Mouse (Mus musculus): ENCODE results near the gene Cntf. TPM values are rescaled to one million over a fixed set of nuclear protein-coding genes. Genes with fewer than 3 reads are reported as not detected.
A peak's percentile ranks its signal among the peaks of the same experiment; 100 is the strongest.
"Not testable (repeated sequence)": the region's sequence is repeated elsewhere in the genome, so short reads cannot be mapped to it uniquely, and the experiment has no call there.

Cntf gene
- total RNA-seq, 2 experiments from 2014 or later, result 2.3 to 4.3 TPM

DNA sequence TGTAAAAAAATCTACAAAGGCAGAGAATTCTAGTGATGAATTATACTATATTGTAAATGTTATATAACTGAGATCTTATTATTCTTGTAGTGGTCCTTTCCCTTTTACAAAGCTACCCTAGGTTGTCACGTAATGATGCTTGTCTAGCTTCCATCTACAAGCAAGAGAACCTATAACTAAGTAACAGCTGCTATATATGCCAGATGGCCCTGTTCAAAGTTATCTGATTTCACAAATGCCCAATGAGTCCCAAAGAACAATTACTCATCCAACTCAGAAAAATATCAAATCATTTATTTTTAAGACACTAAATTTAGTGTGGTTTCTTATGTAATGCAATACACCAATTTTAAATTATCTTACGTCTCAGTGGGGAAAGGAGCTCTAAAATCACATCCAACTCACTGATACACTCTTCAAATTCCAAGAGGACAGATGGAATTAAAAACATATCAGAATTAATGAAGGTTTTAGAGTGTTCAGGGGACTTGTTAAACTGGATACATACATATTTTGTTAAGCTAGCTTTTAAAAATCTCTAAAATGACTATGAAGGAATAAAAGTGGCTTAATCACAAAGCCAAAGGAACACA lies 21.5 kb upstream of the Cntf start:
- intact Hi-C loops (cut with DNase I; ENCODE audit: low total_unique reads), result no loop called here
- no peak for DNase-seq

GRCm38 (mm10) chr19:12780437-12780836 lies 15.0 kb upstream of the Cntf start:
- intact Hi-C loops (cut with DNase I; ENCODE audit: low total_unique reads), result no loop called here
- DNase-seq, result no peak

- DNase-seq, result peak; percentile 9
- intact Hi-C loops (cut with DNase I; ENCODE audit: low total_unique reads), result no loop called here
These were observed 5.5 kb upstream of the Cntf start for GRCm38 (mm10) chr19:12770888-12771287.

- intact Hi-C loops (cut with DNase I; ENCODE audit: low total_unique reads), result no loop called here
- DNase-seq, result no peak
These were observed 3.0 kb downstream of the Cntf start for GRCm38 (mm10) chr19:12762212-12763130.

GRCm38 (mm10) chr19:12759656-12760055 lies 5.8 kb downstream of the Cntf start:
- peak; percentile 60 for DNase-seq
- intact Hi-C loops (cut with DNase I; ENCODE audit: low total_unique reads), result no loop called here

- intact Hi-C loops (cut with DNase I; ENCODE audit: low total_unique reads), result no loop called here
- DNase-seq, result no peak
These were observed 6.4 kb downstream of the Cntf start for GRCm38 (mm10) chr19:12758936-12759478.

- no peak for DNase-seq
- intact Hi-C loops (cut with DNase I; ENCODE audit: low total_unique reads), result no loop called here
These were observed 9.1 kb downstream of the Cntf start for GRCm38 (mm10) chr19:12756286-12756685.

GRCm38 (mm10) chr19:12731950-12732349 lies 33.5 kb downstream of the Cntf start:
- intact Hi-C loops (cut with DNase I; ENCODE audit: low total_unique reads), result no loop called here
- DNase-seq, result no peak

- intact Hi-C loops (cut with DNase I; ENCODE audit: low total_unique reads), result no loop called here
- no peak for DNase-seq
These were observed 34.4 kb downstream of the Cntf start for GRCm38 (mm10) chr19:12731036-12731435.

DNA sequence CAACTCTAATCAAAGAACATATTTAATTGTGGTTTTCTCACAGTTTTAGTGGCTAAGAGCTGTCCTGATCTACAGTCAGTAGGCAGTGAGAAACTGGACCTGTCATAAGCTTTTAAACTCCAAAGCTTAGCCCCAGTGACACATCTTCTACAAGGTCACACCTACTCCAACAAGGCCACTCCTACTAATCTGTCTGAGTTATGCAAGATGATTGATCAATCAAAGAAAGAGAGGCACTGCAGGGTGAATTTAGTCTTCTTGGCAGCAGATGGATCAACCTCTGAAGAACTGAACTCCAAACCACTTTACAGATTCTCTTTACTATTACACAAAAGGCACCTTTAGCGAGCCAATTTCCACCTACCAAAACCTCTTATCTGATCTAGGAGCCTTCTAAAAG lies 39.6 kb downstream of the Cntf start:
- intact Hi-C loops (cut with DNase I; ENCODE audit: low total_unique reads), result loop anchor here (5.0 to 10.0 kb wide), 2 partner anchors 79 to 96 kb away; no protein-coding TSS in a partner anchor
- no peak for DNase-seq

GRCm38 (mm10) chr19:12722308-12722707 lies 43.1 kb downstream of the Cntf start:
- DNase-seq, result peak; percentile 49
- intact Hi-C loops (cut with DNase I; ENCODE audit: low total_unique reads), result loop anchor here (10.0 kb wide), 1 partner anchor 82 kb away; no protein-coding TSS in a partner anchor

- DNase-seq, result not testable (repeated sequence)
- intact Hi-C loops (cut with DNase I; ENCODE audit: low total_unique reads), result loop anchor here (10.0 kb wide), 1 partner anchor 83 kb away; no protein-coding TSS in a partner anchor
These were observed 43.8 kb downstream of the Cntf start for GRCm38 (mm10) chr19:12721596-12721995.

GRCm38 (mm10) chr19:12720919-12721318 lies 44.5 kb downstream of the Cntf start:
- not testable (repeated sequence) for DNase-seq
- intact Hi-C loops (cut with DNase I; ENCODE audit: low total_unique reads), result loop anchor here (10.0 kb wide), 1 partner anchor 84 kb away; no protein-coding TSS in a partner anchor

DNA sequence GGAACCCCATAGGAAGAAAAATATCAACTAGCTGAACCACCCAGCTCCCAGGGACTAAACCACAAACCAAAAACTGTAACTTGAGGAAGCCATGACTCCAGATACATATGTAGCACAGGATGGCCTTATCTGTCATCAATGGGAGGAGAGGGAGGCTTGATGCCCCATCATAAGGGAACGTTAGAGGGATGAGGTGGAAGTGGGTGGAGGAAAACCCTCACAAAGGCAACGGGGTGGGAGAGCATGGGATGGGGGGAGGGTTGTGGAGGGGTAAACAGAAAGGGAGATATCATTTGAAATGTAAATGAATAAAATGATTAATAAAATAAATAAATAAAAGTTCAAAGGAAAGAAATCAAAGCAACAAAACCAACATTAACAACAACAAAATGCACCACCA lies 45.0 kb downstream of the Cntf start:
- intact Hi-C loops (cut with DNase I; ENCODE audit: low total_unique reads), result loop anchor here (10.0 kb wide), 1 partner anchor 84 kb away; no protein-coding TSS in a partner anchor
- DNase-seq, result no peak

DNA sequence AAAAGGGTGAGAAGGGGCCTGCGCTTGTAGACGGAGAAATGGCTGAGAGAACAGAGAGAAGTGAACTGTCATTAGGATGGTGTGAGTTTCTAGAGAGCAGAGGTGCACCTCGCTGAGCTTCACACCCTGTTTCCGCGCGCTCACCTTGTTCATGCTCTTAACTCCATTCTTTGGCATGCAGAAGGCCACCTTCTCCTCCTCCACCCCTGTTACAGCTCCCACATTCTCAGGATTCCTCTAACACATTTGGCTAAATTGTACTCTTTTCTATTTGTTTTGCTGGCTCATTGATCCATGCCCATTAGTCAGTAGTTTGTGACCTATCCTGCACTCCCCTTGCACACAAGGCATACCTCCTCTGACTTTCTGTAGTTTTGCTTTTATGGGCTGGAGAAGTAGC lies 46.2 kb downstream of the Cntf start:
- no peak for DNase-seq
- intact Hi-C loops (cut with DNase I; ENCODE audit: low total_unique reads), result no loop called here

Other genes starting within 250 kb of the Cntf start
- 1 to 10 TPM; 3.9 to 5.5 TPM for gene Fam111a, start 219.9 kb downstream of the Cntf start, total RNA-seq (2021)
- gene Gm4952, start 165.7 kb downstream of the Cntf start, total RNA-seq (2021), result not detected
- under 1 TPM in 1 of 2 experiments, not detected in 1; 0.06 TPM for gene Glyat, start 132.3 kb downstream of the Cntf start, total RNA-seq (2021)
- not detected for gene Olfr1442, start 95.2 kb downstream of the Cntf start, total RNA-seq (2021)
- not detected for gene Olfr1443, start 87.5 kb downstream of the Cntf start, total RNA-seq (2021)
- gene Keg1, start 69.8 kb downstream of the Cntf start, total RNA-seq (2021), result not detected
- 10 to 100 TPM; 61.0 to 64.6 TPM for gene Zfp91, start 30.5 kb upstream of the Cntf start, total RNA-seq (2021)
- under 1 TPM; 0.49 to 0.68 TPM for gene Lpxn, start 30.6 kb upstream of the Cntf start, total RNA-seq (2021)
- gene Gm5244, start 81.0 kb upstream of the Cntf start, total RNA-seq (2021), result not detected
- not detected for gene Olfr1444, start 91.7 kb upstream of the Cntf start, total RNA-seq (2021)
- not detected for gene Olfr1445, start 118.2 kb upstream of the Cntf start, total RNA-seq (2021)
- not detected for gene Olfr1446, start 127.9 kb upstream of the Cntf start, total RNA-seq (2021)
- gene Olfr1447, start 138.1 kb upstream of the Cntf start, total RNA-seq (2021), result not detected
- not detected for gene Olfr1448, start 158.8 kb upstream of the Cntf start, total RNA-seq (2021)
- gene Olfr1449, start 165.2 kb upstream of the Cntf start, total RNA-seq (2021), result not detected
- gene Olfr1450, start 184.6 kb upstream of the Cntf start, total RNA-seq (2021), result not detected
- not detected for gene Olfr1451, start 229.4 kb upstream of the Cntf start, total RNA-seq (2021)